Mouse (Mus musculus) adrenal gland, adult 10 weeks (tissue): ENCODE results near the gene Smyd3. TPM values are rescaled to one million over a fixed set of nuclear protein-coding genes. Genes with fewer than 3 reads are reported as not detected.

Experiments
- polyA plus RNA-seq: library from polyadenylated mRNA; stranded (reverse); fragments of 350-450 nt; fragmentation: Illumina TruSeq; extraction: RNeasy Lipid Tissue Mini Kit (QIAGEN cat#74804); gene quantifications from one replicate; pipeline ENCODE4 v1.2.3, GENCODE M21; 2014; ENCODE audit warnings: low read depth, low replicate concordance

Smyd3 gene
- polyA plus RNA-seq, result 3.1 TPM

GRCm38 (mm10) chr1:179517713-179518465 lies at the start of gene Smyd3:
Smyd3 (minus strand) TSS chr1:179518041.

DNA sequence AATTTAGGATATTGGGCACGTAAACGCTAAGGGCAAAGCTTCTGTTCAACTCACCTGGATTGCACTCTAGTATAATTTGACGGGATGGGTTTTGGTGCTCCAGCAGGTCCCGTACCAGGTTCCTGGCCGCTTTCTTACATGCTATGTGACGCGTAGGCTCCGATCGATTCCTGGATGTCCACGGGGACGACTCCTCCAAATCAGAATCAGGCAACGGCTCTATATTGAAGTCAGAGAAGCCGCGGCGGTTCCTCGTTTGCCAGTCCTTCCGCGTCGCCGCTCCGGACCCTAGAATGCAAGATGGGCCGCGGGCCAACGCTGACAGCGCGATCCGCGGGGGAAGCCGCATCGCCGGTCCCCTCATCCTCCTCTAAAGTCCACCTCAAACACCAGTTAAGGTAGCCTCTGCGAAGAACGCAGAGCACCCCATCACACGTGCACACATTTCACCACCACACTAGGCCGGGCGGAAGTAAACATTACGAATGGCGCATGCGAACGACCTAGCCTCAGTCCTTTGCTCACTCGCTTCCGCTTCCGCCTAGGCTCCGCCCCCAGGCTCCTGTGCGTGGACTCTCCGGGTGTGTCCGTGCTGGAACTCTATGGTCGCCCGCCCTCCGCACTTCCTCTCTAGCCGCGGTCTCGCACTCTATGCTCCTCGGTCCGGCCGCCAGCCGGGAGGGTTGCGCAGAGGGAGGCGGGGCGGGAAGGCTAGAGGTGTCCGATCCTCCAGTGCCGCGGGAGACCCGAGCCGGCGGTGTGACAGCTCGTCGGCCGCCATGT lies 28.1 kb upstream of the Smyd3 start, which contains the start of the genes Tfb2m and Cnst:
Gene Tfb2m, minus strand, starts transcription at position 500 of the 783 bp plus-strand sequence.
Gene Cnst, plus strand, starts transcription at position 603 of the 783 bp plus-strand sequence.

Other genes starting within 250 kb of the Smyd3 start
- gene Tfb2m, start 28.2 kb upstream of the Smyd3 start, polyA plus RNA-seq, result 240 TPM
- 28.4 TPM for gene Cnst, start 28.3 kb upstream of the Smyd3 start, polyA plus RNA-seq
- gene Sccpdh, start 150.2 kb upstream of the Smyd3 start, polyA plus RNA-seq, result 144 TPM
- gene Kif28, start 227.2 kb upstream of the Smyd3 start, polyA plus RNA-seq, result not detected